Mouse (Mus musculus) left cerebral cortex, adult 2 months (tissue): ENCODE measurements at regions not wholly inside any gene's neighbourhood (a gene's known extent, or its start where the extent isn't known, plus 50 kb on each side); places are given as distances from the start of the nearest gene placed in this dataset.
A peak's percentile ranks its signal among the peaks of the same experiment; 100 is the strongest.

Experiments
- DNase-seq, 2 experiments: peaks; one replicate each; pipeline ENCODE4 v3.0.0; 2021 to 2022; ENCODE audit warnings: low spot score in 2 of 2, mixed read lengths in 1 of 2; ENCODE audit errors: extremely low spot score in 1 of 2
- H3K27ac ChIP-seq: fragments of 200-600 bp; 2 replicates; pipeline ENCODE4 v1.8.1; 2022
- H3K4me3 ChIP-seq: fragments of 200-600 bp; 2 replicates; pipeline ENCODE4 v1.8.1; 2022
- CTCF ChIP-seq: fragments of 200-600 bp; IDR thresholded peaks from 2 replicates; pipeline ENCODE4 v1.8.1; 2022; ENCODE audit warnings: antibody characterized with exemption, mild to moderate bottlenecking, moderate library complexity
- intact Hi-C: fragments of 180-260 bp; cut with DNase I; formaldehyde crosslinking; loops from one replicate; pipeline ENCODE4 v1.15.1; 2025

GRCm38 (mm10) chr6:31933956-31934355 lies 116.1 kb upstream of the 1700012A03Rik start:
- Histone ChIP-seq H3K27ac (no peak overlapping the region), H3K4me3 (no peak overlapping the region)
- TF ChIP-seq CTCF = no peak
- intact Hi-C loops = no loop called here
- no peak for DNase-seq

- Histone ChIP-seq H3K27ac (no peak overlapping the region), H3K4me3 (no peak overlapping the region)
- intact Hi-C loops = no loop called here
- TF ChIP-seq CTCF = no peak
- no peak for DNase-seq
These were observed 116.7 kb upstream of the 1700012A03Rik start for GRCm38 (mm10) chr6:31933364-31933763.

- H3K27ac ChIP-seq = no peak overlapping the region
- no peak for TF ChIP-seq CTCF
- intact Hi-C loops = no loop called here
- peak in 1 of 2 experiments; percentile 6 for DNase-seq
- H3K4me3 ChIP-seq = no peak overlapping the region
These were observed 118.9 kb upstream of the 1700012A03Rik start for GRCm38 (mm10) chr6:31931116-31931515.

GRCm38 (mm10) chr6:31929165-31929564 lies 120.9 kb upstream of the 1700012A03Rik start:
- no peak for TF ChIP-seq CTCF
- DNase-seq = no peak
- intact Hi-C loops = no loop called here
- Histone ChIP-seq H3K4me3 (no peak overlapping the region), H3K27ac (no peak overlapping the region)

GRCm38 (mm10) chr6:31927181-31927580 lies 122.9 kb upstream of the 1700012A03Rik start:
- TF ChIP-seq CTCF = no peak
- intact Hi-C loops = no loop called here
- no peak overlapping the region for H3K4me3 ChIP-seq
- peak in 1 of 2 experiments; percentile 51 for DNase-seq
- no peak overlapping the region for H3K27ac ChIP-seq

- H3K27ac ChIP-seq = no peak overlapping the region; the same call in 1 of the 2 replicates
- DNase-seq = peak in 1 of 2 experiments; percentile 8
- intact Hi-C loops = no loop called here
- TF ChIP-seq CTCF = no peak
- H3K4me3 ChIP-seq = no peak overlapping the region
These were observed 125.4 kb upstream of the 1700012A03Rik start for GRCm38 (mm10) chr6:31924669-31925046.

- Histone ChIP-seq H3K4me3 (no peak overlapping the region), H3K27ac (peak overlapping the region; percentile 65)
- TF ChIP-seq CTCF = no peak
- peak; percentile 13 to 16 for DNase-seq
- intact Hi-C loops = no loop called here
These were observed 125.9 kb upstream of the 1700012A03Rik start for GRCm38 (mm10) chr6:31923951-31924668.

GRCm38 (mm10) chr6:31921561-31922152 lies 128.4 kb upstream of the 1700012A03Rik start:
- TF ChIP-seq CTCF = no peak
- Histone ChIP-seq H3K27ac (no peak overlapping the region), H3K4me3 (no peak overlapping the region)
- DNase-seq = peak in 1 of 2 experiments; percentile 12
- intact Hi-C loops = no loop called here

- Histone ChIP-seq H3K27ac (peak overlapping the region; percentile 88), H3K4me3 (0 out of 2 replicates have a peak overlapping the region, but pooled peaks have one; percentile 30)
- DNase-seq = peak; percentile 64 to 83
- intact Hi-C loops = loop anchor here (1.0 to 2.0 kb wide), 2 partner anchors 19 to 53 kb away; no protein-coding TSS in a partner anchor
- no peak for TF ChIP-seq CTCF
These were observed 132.5 kb upstream of the 1700012A03Rik start for GRCm38 (mm10) chr6:31917411-31918131.

GRCm38 (mm10) chr6:31901791-31902190 lies 148.3 kb upstream of the 1700012A03Rik start:
- TF ChIP-seq CTCF = no peak
- intact Hi-C loops = no loop called here
- DNase-seq = no peak
- Histone ChIP-seq H3K4me3 (no peak overlapping the region), H3K27ac (no peak overlapping the region)

- peak in 1 of 2 experiments; percentile 60 for DNase-seq
- H3K27ac ChIP-seq = no peak overlapping the region
These were observed 151.0 kb upstream of the 1700012A03Rik start for GRCm38 (mm10) chr6:31899055-31899454.

GRCm38 (mm10) chr6:31898609-31899008 lies 151.4 kb upstream of the 1700012A03Rik start:
- Histone ChIP-seq H3K4me3 (no peak overlapping the region), H3K27ac (no peak overlapping the region)
- TF ChIP-seq CTCF = no peak
- no peak for DNase-seq
- intact Hi-C loops = loop anchor here (2.0 kb wide), 1 partner anchor 18 kb away; no protein-coding TSS in a partner anchor

More at GRCm38 (mm10) chr6:31899055-31899454, 151.0 kb upstream of the 1700012A03Rik start:
- intact Hi-C loops = loop anchor here (2.0 kb wide), 1 partner anchor 18 kb away; no protein-coding TSS in a partner anchor
- TF ChIP-seq CTCF = no peak
- no peak overlapping the region for H3K4me3 ChIP-seq
